Mouse (Mus musculus) mesoderm, embryonic 11.5 days (tissue): ENCODE data around the gene Fam213b.

Experiments
- DNase-seq: peaks from one replicate; pipeline ENCODE4 v3.0.0-alpha.2; 2012; ENCODE audit warnings: low read depth, low spot score

The Fam213b gene

DNA sequence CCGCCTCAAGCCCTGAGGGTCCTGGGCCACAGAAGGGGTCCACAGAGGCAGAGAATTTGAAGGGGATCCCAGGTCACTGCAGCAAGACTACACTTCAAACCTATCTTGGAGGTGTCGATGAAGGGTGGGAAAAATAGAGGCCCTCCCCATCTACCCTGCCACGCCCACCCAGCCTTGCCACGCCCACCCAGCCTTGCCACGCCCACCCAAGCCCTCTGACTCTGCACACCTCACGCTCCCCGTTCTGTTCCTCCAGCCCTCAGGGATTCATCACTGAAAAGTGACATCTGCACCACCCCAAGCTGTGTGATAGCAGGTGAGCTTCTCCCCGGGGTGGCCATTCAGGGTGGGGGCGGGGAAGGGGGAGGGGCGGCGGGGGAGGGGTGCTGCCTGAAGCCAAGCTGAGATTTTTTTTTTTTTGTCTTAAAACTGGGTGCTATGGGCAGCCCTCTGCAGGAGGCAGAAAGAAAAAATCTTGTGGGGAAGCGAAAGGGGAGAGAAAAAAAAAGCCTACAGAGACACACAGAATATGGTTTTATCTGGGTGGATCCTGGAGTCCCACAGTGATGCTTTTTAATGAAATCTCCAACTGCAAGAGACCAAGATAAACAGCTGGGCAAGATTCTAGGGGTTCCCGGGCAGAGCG lies 16.8 kb downstream of the Fam213b start:
- no peak for DNase-seq

- no peak for DNase-seq
Observed at GRCm38 (mm10) chr4:154880730-154881129, 18.2 kb downstream of the Fam213b start.

GRCm38 (mm10) chr4:154877864-154878548 lies 20.9 kb downstream of the Fam213b start:
- DNase-seq: peak; percentile 96

GRCm38 (mm10) chr4:154873186-154873585 lies 25.7 kb downstream of the Fam213b start:
- DNase-seq: no peak

DNA sequence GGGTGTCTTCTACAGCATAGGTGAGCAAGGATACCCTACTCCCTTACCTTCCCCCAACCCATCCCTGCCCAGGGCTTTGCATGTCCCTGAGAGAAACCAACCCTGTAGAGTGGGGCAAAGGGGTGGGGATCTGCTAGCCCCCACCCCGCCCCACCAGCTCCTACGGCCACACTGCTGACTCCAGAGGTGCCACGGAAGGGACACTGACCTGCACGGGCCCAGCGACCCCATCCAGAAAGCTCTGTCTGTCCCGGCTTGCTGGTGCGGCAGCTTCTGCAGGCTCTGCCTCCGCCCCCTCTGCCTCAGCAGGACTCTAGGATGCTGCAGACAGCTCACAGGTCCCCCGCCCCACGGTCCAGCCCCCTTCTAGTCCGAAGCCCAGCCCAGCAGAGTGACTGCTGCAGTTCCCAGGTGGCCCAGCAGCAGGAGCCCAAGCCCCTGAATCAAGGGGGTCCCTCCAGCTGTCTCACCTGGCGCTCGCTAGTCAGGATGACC lies 27.1 kb downstream of the Fam213b start:
- peak; percentile 49 for DNase-seq

DNA sequence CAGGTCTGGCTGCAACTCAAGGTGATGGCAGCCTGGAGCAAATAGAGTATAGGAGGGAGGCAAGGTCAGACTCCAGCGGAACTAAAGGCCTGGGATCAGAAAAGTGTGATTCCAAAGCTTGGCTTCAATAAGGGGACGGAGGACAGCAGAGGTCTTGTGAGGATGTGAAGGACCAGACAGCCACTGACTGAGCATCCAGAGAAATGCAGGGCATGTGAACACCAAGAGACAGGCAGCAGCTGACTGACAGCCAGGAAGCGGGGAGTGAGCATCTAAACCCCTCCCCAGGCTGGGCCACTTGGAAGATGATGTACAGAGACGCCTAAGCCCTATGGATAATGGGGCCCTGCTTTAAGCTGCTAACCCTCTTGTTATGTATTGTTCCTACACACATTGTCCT lies 28.2 kb downstream of the Fam213b start:
- no peak for DNase-seq

GRCm38 (mm10) chr4:154869440-154869839 lies 29.5 kb downstream of the Fam213b start, which contains the start of gene Mmel1:
TSS of gene Mmel1 (plus strand) at chr4:154869585.
- no peak for DNase-seq

DNA sequence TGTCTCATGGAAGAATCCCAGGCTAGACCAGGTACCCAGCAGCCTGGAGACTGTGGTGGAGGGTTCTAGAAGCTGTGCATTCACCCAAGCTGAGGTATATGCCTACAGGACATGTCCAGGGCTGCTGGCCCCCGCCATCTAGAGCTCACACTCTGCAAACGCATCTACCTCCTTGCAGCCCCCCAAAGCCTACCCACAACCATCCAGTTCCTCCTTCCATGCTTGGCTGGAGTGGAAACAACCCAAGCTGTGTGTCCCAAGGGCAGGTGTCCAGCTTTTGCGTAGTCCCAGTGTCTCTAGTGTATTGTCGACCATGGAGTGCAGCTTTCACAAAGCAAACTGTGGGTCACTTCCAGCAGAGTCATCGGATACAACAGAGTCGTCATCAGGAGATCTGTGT lies 31.7 kb downstream of the Fam213b start:
- no peak for DNase-seq

DNA sequence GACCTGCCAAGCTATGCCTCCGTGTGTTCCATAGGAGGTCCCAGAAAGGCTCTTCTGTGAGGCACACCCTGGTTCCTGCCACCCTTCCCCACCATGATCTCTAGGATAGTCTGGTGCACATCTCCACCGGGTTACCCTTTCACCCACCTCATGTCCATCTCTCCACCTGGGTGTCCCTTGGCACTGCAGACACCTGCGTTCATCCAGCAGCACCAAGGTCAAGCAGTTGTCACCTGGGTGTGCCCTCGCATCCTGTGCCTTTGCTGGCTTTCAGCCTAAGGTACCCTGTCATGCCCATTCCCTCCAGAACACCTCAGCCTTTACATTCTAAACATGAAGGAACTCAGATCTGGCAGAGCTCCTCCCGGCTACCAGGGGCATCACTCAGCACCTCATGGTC lies 32.5 kb downstream of the Fam213b start:
- DNase-seq: no peak

- DNase-seq: no peak
Observed at GRCm38 (mm10) chr4:154864961-154865760, 33.8 kb downstream of the Fam213b start.

DNA sequence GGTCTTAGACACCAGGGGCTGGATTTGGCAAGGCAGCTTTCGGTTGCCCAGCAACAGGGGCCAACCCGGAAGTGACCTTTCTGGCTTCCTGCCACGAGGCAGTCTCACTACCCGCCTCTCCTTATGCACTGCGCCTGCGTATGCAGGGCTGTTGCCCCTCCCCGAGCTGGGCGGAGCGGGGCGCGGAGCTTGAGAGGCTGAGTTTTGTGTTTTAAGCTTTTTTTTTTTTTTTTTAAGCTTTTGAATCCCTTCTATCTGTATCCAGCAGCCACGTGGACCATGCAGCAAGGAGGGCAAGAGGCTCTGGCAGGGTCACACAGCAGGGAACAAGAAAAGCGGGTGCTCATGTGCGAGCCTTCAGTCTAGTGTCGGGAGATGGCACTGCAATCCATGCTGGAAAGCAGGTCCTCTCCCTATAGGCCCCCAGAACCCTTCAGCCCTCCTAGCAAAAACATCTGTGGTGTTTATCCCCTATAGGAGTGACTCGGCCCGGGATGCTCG lies 34.6 kb downstream of the Fam213b start:
- peak; percentile 96 for DNase-seq

GRCm38 (mm10) chr4:154863436-154863935 lies 35.4 kb downstream of the Fam213b start:
- no peak for DNase-seq

- no peak for DNase-seq
Observed at GRCm38 (mm10) chr4:154861967-154862366, 37.0 kb downstream of the Fam213b start.

DNA sequence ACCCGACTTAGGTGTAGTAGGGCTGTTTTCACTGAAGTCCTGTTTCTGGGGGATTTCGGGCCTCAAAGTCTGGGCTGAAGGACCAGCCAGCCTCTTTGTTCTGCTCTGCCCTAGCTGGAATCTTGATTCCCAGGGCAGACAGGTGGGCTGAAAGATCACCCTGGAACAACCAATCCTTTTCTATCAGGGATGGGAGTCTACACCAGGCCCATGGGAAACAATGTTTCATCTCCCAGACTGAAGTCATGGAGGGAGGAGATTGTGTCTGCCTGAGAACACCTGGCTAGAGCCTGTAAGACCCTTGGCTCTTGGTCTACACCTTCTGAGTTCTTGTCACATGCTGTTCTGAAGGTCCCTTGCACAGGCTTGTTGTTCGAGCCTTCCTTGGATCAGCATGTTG lies 40.3 kb downstream of the Fam213b start:
- DNase-seq: no peak

GRCm38 (mm10) chr4:154857366-154858240 lies 41.3 kb downstream of the Fam213b start:
- no peak for DNase-seq

DNA sequence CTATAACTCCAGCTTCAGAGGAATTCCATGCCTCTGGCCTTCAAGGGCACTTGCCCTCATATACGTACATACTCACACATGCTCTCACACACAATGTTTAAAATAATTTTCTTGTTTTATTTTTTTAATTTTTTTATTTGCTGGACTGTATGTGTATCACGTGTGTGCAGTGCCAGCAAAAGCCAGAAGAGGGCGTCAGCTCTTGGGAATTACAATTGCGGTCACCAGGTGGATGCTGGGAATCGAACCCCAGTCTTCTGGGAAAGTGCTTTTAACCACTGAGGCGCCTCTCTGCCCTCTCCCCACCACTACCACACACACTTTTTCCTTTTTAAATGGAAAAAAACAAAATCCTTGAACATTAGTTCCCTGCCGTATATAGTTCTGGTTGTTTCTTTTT lies 42.1 kb downstream of the Fam213b start:
- no peak for DNase-seq

DNA sequence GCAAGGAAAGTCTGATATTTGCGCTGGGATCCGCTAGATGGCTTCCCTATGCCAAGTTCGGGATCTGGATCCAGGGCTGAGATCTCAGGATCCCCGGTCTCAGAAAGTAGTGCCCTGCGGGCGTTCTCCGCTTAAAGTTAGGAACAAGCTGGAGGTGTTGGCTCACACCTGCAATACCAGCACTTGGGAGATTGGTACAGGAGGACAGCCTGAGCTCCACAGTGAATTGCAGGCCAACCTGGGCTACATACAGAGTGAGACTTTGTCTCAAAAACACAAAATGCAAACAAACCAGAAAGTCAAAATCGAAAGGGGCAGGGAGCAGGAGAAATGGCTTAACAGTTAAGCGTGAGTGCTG lies 42.5 kb downstream of the Fam213b start:
- DNase-seq: no peak

GRCm38 (mm10) chr4:154855721-154856479 lies 43.0 kb downstream of the Fam213b start:
- DNase-seq: peak; percentile 96

DNA sequence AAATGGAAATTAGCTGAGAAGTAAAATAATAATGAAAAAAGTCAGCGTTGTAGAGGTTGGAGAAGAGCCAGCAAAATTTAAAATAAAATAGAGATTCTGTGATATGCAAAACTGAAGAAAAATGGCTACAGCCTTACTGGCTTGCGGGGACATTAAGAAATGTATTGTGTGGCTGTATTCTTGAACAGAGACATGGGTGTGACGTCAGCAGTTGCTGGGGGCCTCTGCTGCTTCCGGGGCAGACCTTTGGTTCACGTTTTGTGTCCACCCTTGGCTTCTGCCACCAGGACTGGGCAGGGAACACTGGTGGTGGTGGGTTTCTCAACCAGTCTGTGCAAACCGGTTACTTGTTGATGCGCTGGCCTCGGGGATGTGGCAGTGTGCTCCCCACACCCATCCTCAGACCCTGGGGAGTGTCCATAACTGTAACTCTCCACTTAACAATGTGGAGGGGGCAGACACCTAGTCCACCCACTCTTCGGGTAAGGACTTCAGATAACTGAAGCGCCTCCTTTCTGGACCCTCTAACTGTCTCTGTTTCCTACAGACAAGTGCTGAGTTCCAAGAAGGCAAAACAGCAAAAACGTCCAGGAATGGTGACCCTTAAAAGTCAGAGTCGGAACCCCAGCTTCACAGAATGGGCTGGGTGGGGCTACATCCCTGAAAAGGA lies 44.1 kb downstream of the Fam213b start:
- DNase-seq: no peak

GRCm38 (mm10) chr4:154853881-154854280 lies 45.1 kb downstream of the Fam213b start:
- no peak for DNase-seq
